Mouse (Mus musculus): Measurements from ENCODE around the gene Rdh8. TPM values are rescaled to one million over a fixed set of nuclear protein-coding genes. Genes with fewer than 3 reads are reported as not detected.
A peak's percentile ranks its signal among the peaks of the same experiment; 100 is the strongest.

Rdh8 gene
- total RNA-seq (2021), result not detected

- DNase-seq, result no peak
- intact Hi-C loops (cut with DNase I), result no loop called here
Measured at GRCm38 (mm10) chr9:20818236-20818635, at the start of gene Rdh8. TSS of gene Rdh8 (plus strand) at chr9:20818503.

- no peak for DNase-seq
- intact Hi-C loops (cut with DNase I), result no loop called here
Measured at GRCm38 (mm10) chr9:20781286-20781685, 37.0 kb upstream of the Rdh8 start.

- intact Hi-C loops (cut with DNase I), result no loop called here
- DNase-seq, result no peak
Measured at GRCm38 (mm10) chr9:20785055-20785454, 33.2 kb upstream of the Rdh8 start.

- intact Hi-C loops (cut with DNase I), result no loop called here
- DNase-seq, result no peak
Measured at GRCm38 (mm10) chr9:20787992-20788391, 30.3 kb upstream of the Rdh8 start.

GRCm38 (mm10) chr9:20789651-20790050 is 28.7 kb upstream of the Rdh8 start:
- intact Hi-C loops (cut with DNase I), result no loop called here
- DNase-seq, result no peak

GRCm38 (mm10) chr9:20790345-20790744 is 28.0 kb upstream of the Rdh8 start:
- intact Hi-C loops (cut with DNase I), result no loop called here

GRCm38 (mm10) chr9:20794108-20794806 is 24.0 kb upstream of the Rdh8 start:
- peak; percentile 64 for DNase-seq
- intact Hi-C loops (cut with DNase I), result no loop called here

More at GRCm38 (mm10) chr9:20790345-20790744, 28.0 kb upstream of the Rdh8 start:
- no peak for DNase-seq

- DNase-seq, result peak; percentile 43
- intact Hi-C loops (cut with DNase I), result no loop called here
Measured at GRCm38 (mm10) chr9:20804266-20805158, 13.8 kb upstream of the Rdh8 start.

GRCm38 (mm10) chr9:20805159-20805495 is 13.2 kb upstream of the Rdh8 start:
- DNase-seq, result no peak
- intact Hi-C loops (cut with DNase I), result no loop called here

GRCm38 (mm10) chr9:20805706-20806105 is 12.6 kb upstream of the Rdh8 start:
- intact Hi-C loops (cut with DNase I), result no loop called here
- no peak for DNase-seq

GRCm38 (mm10) chr9:20810271-20810670 is 8.0 kb upstream of the Rdh8 start:
- intact Hi-C loops (cut with DNase I), result no loop called here
- DNase-seq, result no peak

- intact Hi-C loops (cut with DNase I), result no loop called here
- no peak for DNase-seq
Measured at GRCm38 (mm10) chr9:20810773-20811172, 7.5 kb upstream of the Rdh8 start.

GRCm38 (mm10) chr9:20812537-20813271 is 5.6 kb upstream of the Rdh8 start:
- no peak for DNase-seq
- intact Hi-C loops (cut with DNase I), result no loop called here

GRCm38 (mm10) chr9:20814521-20815272 is 3.6 kb upstream of the Rdh8 start, which contains the start of gene Col5a3:
TSS of gene Col5a3 (minus strand) at chr9:20815067.
- peak; percentile 19 for DNase-seq
- intact Hi-C loops (cut with DNase I), result no loop called here

GRCm38 (mm10) chr9:20820001-20820400 is 1.7 kb downstream of the Rdh8 start:
- intact Hi-C loops (cut with DNase I), result no loop called here
- DNase-seq, result no peak

- intact Hi-C loops (cut with DNase I), result no loop called here
- no peak for DNase-seq
Measured at GRCm38 (mm10) chr9:20822821-20823220, 4.5 kb downstream of the Rdh8 start.

GRCm38 (mm10) chr9:20825781-20826180 is 7.5 kb downstream of the Rdh8 start:
- no peak for DNase-seq
- intact Hi-C loops (cut with DNase I), result no loop called here

GRCm38 (mm10) chr9:20828127-20828526 is 9.8 kb downstream of the Rdh8 start:
- intact Hi-C loops (cut with DNase I), result no loop called here
- DNase-seq, result no peak

- DNase-seq, result peak; percentile 98
- intact Hi-C loops (cut with DNase I), result loop anchor here (2.0 to 5.0 kb wide), 2 partner anchors 90 to 174 kb away; no protein-coding TSS in a partner anchor
Measured at GRCm38 (mm10) chr9:20830901-20831643, 12.8 kb downstream of the Rdh8 start.

- intact Hi-C loops (cut with DNase I), result loop anchor here (5.0 kb wide), 1 partner anchor 178 kb away; no protein-coding TSS in a partner anchor
Measured at GRCm38 (mm10) chr9:20834881-20835280, 16.6 kb downstream of the Rdh8 start.

More at GRCm38 (mm10) chr9:20834881-20835280, 16.6 kb downstream of the Rdh8 start:
- no peak for DNase-seq
